Mouse (Mus musculus): ENCODE measurements around the gene Slc1a2.

DNA sequence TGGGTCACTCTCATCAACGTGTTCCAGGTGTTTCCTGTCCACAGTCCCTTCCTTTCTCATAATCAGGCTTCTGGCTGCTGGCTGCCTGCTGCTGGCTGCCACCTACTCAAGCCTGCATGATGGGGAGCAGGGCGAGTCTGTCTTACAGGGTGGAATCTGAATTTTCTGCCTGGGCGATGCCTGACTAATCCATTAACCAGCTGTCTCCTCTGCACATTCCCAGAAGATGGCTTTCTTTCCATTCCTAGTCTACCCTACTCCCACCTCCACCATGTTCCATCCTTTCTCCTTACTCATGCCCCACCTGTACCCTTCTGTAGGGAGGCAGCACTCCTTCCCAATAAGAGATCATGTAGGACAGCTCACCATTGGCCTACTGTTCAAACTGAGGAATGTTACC lies 45.1 kb downstream of the Slc1a2 start:
- TF ChIP-seq CTCF (IDR thresholded peaks at IDR 0.05) = no peak
- TF ChIP-seq POLR2A (IDR thresholded peaks at IDR 0.05; ENCODE audit: insufficient read depth, low read depth, low read length) = no peak

Measured in heart, adult 2 months (tissue).